Mouse (Mus musculus): ENCODE data around the gene 0610040J01Rik. TPM values are rescaled to one million over a fixed set of nuclear protein-coding genes. Genes with fewer than 3 reads are reported as not detected.

The 0610040J01Rik gene
- total and polyA plus RNA-seq, 2 experiments from 2014 or later, result 4.8 to 7.5 TPM

GRCm38 (mm10) chr5:63916457-63917139 lies 104.4 kb downstream of the 0610040J01Rik start:
- H3K9me3 ChIP-seq (ENCODE audit: low read length), result no peaks in the 10 kb centered on the region
- H3K4me3 ChIP-seq (ENCODE audit: low read length), result no peak overlapping the region
- H3K9ac ChIP-seq (replicated peaks; ENCODE audit: low read length), result no peak overlapping the region
- ATAC-seq, result no peak
- H3K4me1 ChIP-seq (ENCODE audit: insufficient read depth, low read length), result no peaks in the 10 kb centered on the region
- WGBS, result 81% methylated on average over 10 of the region's 10 CpGs
- H3K36me3 ChIP-seq (ENCODE audit: insufficient read depth, low read length), result no peaks in the 10 kb centered on the region
- no peak overlapping the region for H3K4me2 ChIP-seq (ENCODE audit: low read depth, low read length)
- DNase-seq (ENCODE audit: low spot score), result no peak
- no peaks in the 10 kb centered on the region for H3K27me3 ChIP-seq (ENCODE audit: insufficient read depth, low read length)
- H3K27ac ChIP-seq, result no peak overlapping the region
- TF ChIP-seq CTCF (IDR thresholded peaks at IDR 0.05; ENCODE audit: low read depth), result no peak

- DNase-seq (ENCODE audit: low spot score), result no peak
- no peak overlapping the region for H3K9ac ChIP-seq (replicated peaks; ENCODE audit: low read length)
- H3K4me3 ChIP-seq (ENCODE audit: low read length), result no peak overlapping the region
- H3K4me1 ChIP-seq (ENCODE audit: insufficient read depth, low read length), result no peaks in the 10 kb centered on the region
- H3K27ac ChIP-seq, result no peak overlapping the region
- no peaks in the 10 kb centered on the region for H3K27me3 ChIP-seq (ENCODE audit: insufficient read depth, low read length)
- ATAC-seq, result no peak
- no peak for TF ChIP-seq CTCF (IDR thresholded peaks at IDR 0.05; ENCODE audit: low read depth)
- no peak overlapping the region for H3K4me2 ChIP-seq (ENCODE audit: low read depth, low read length)
- no peaks in the 10 kb centered on the region for H3K9me3 ChIP-seq (ENCODE audit: low read length)
- no peaks in the 10 kb centered on the region for H3K36me3 ChIP-seq (ENCODE audit: insufficient read depth, low read length)
- WGBS, result 74% methylated on average over 4 of the region's 4 CpGs
Observed at GRCm38 (mm10) chr5:63918201-63918600, 106.0 kb downstream of the 0610040J01Rik start.

GRCm38 (mm10) chr5:63923305-63924025 lies 111.3 kb downstream of the 0610040J01Rik start:
- no peak for TF ChIP-seq CTCF (IDR thresholded peaks at IDR 0.05; ENCODE audit: low read depth)
- WGBS, result 86% methylated on average over 13 of the region's 13 CpGs
- ATAC-seq, result no peak
- no peaks in the 10 kb centered on the region for H3K27me3 ChIP-seq (ENCODE audit: insufficient read depth, low read length)
- H3K4me2 ChIP-seq (ENCODE audit: low read depth, low read length), result no peak overlapping the region
- no peaks in the 10 kb centered on the region for H3K4me1 ChIP-seq (ENCODE audit: insufficient read depth, low read length)
- no peak overlapping the region for H3K9ac ChIP-seq (replicated peaks; ENCODE audit: low read length)
- DNase-seq (ENCODE audit: low spot score), result no peak
- no peak overlapping the region for H3K4me3 ChIP-seq (ENCODE audit: low read length)
- H3K27ac ChIP-seq, result no peak overlapping the region
- H3K9me3 ChIP-seq (ENCODE audit: low read length), result no peaks in the 10 kb centered on the region
- no peaks in the 10 kb centered on the region; the same call in 1 of the 2 replicates for H3K36me3 ChIP-seq (ENCODE audit: insufficient read depth, low read length)

- DNase-seq (ENCODE audit: low spot score), result no peak
- Histone ChIP-seq H3K9me3 (ENCODE audit: low read length) (no peaks in the 10 kb centered on the region), H3K9ac (replicated peaks; ENCODE audit: low read length) (no peak overlapping the region), H3K27ac (no peak overlapping the region), H3K36me3 (ENCODE audit: insufficient read depth, low read length) (no peaks in the 10 kb centered on the region; the same call in 1 of the 2 replicates), H3K27me3 (ENCODE audit: insufficient read depth, low read length) (no peaks in the 10 kb centered on the region), H3K4me2 (ENCODE audit: low read depth, low read length) (no peak overlapping the region), H3K4me1 (ENCODE audit: insufficient read depth, low read length) (no peaks in the 10 kb centered on the region), H3K4me3 (ENCODE audit: low read length) (no peak overlapping the region)
- no peak for ATAC-seq
- 95% methylated on average over 14 of the region's 14 CpGs for WGBS
- TF ChIP-seq CTCF (IDR thresholded peaks at IDR 0.05; ENCODE audit: low read depth), result no peak
Observed at GRCm38 (mm10) chr5:63925035-63925628, 113.0 kb downstream of the 0610040J01Rik start.

GRCm38 (mm10) chr5:63930824-63931358 lies 118.7 kb downstream of the 0610040J01Rik start:
- 67% methylated on average over 4 of the region's 4 CpGs for WGBS
- Histone ChIP-seq H3K27me3 (ENCODE audit: insufficient read depth, low read length) (no peaks in the 10 kb centered on the region), H3K9me3 (ENCODE audit: low read length) (no peaks in the 10 kb centered on the region), H3K4me2 (ENCODE audit: low read depth, low read length) (no peak overlapping the region), H3K27ac (no peak overlapping the region), H3K4me3 (ENCODE audit: low read length) (no peak overlapping the region), H3K36me3 (ENCODE audit: insufficient read depth, low read length) (no peaks in the 10 kb centered on the region; the same call in 1 of the 2 replicates), H3K9ac (replicated peaks; ENCODE audit: low read length) (no peak overlapping the region), H3K4me1 (ENCODE audit: insufficient read depth, low read length) (no peaks in the 10 kb centered on the region)
- ATAC-seq, result no peak
- no peak for DNase-seq (ENCODE audit: low spot score)
- no peak for TF ChIP-seq CTCF (IDR thresholded peaks at IDR 0.05; ENCODE audit: low read depth)

GRCm38 (mm10) chr5:63932829-63933228 lies 120.7 kb downstream of the 0610040J01Rik start:
- no peak for TF ChIP-seq CTCF (IDR thresholded peaks at IDR 0.05; ENCODE audit: low read depth)
- Histone ChIP-seq H3K27me3 (ENCODE audit: insufficient read depth, low read length) (no peaks in the 10 kb centered on the region), H3K27ac (no peak overlapping the region), H3K4me2 (ENCODE audit: low read depth, low read length) (no peak overlapping the region), H3K4me1 (ENCODE audit: insufficient read depth, low read length) (no peaks in the 10 kb centered on the region), H3K9ac (replicated peaks; ENCODE audit: low read length) (no peak overlapping the region), H3K9me3 (ENCODE audit: low read length) (no peaks in the 10 kb centered on the region), H3K4me3 (ENCODE audit: low read length) (no peak overlapping the region), H3K36me3 (ENCODE audit: insufficient read depth, low read length) (no peaks in the 10 kb centered on the region)
- ATAC-seq, result no peak
- WGBS, result 50% methylated on average over 10 of the region's 10 CpGs
- DNase-seq (ENCODE audit: low spot score), result no peak
